12 mouse cellular contexts compared by ENCODE assay signal in genomic region chr17:66914696-66915095, GRCm38 (mm10).
"Had no signal": no experiment of that assay in that cellular context is flagged by ENCODE, and none has a peak within 500 bp of the region (broad histone marks: within the 10 kb centered on the region; RNA-seq: fewer than 3 reads in every experiment).

No protein-coding gene starts in this region.

- DNase-seq: lung, adult 18-20 months; lung, embryonic 14.5 days; lung, postnatal 10 days; lung, postnatal 4 days; midbrain, embryonic 14.5 days; right cerebral cortex, adult 18-20 months; right cerebral cortex, postnatal 25 days; right cerebral cortex, postnatal 4 days; spleen, adult 18-20 months; thymus, adult 2 months; thymus, postnatal 25 days; thymus, postnatal 4 days had no signal
